Mouse (Mus musculus): ENCODE measurements around the gene Nkd1. TPM values are rescaled to one million over a fixed set of nuclear protein-coding genes. Genes with fewer than 3 reads are reported as not detected.

Gene Nkd1
- polyA plus RNA-seq, 1 experiment: 2.1 TPM

DNA sequence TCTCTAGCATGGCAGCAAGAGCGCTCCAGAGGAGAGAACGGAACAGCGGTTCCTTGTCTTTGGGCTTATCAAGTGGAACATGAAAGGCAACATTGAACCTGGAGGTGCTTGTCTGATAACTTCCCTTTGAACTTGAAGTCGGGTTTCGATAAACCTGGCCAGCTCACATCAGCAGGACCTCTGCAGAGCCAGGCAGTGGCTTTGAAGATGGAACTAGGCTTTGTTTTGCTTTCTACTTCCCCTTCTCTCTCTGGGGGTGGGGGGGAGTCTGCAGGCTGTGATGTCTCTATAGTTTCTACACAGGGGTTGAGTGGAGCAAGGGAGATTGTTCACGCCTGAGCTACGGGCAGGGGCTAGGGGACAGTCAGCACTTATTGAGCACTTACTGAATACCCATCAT is 59.6 kb downstream of the Nkd1 start:
- H3K27ac ChIP-seq (ENCODE audit: insufficient read depth, low read length): no peak overlapping the region
- no peaks in the 10 kb centered on the region for H3K4me1 ChIP-seq (ENCODE audit: control insufficient read depth, insufficient read depth, low read length)
- H3K9ac ChIP-seq (ENCODE audit: low read depth, poor library complexity, severe bottlenecking): no peak overlapping the region
- H3K9me3 ChIP-seq (replicated peaks; ENCODE audit: control insufficient read depth, insufficient read depth, low read length, poor library complexity, severe bottlenecking): no peaks in the 10 kb centered on the region
- no peak overlapping the region for H3K4me3 ChIP-seq (ENCODE audit: low read depth, low read length)
- no peak for TF ChIP-seq POLR2A (IDR thresholded peaks at IDR 0.05; ENCODE audit: insufficient read depth, low read length)
- TF ChIP-seq CTCF (IDR thresholded peaks at IDR 0.05; ENCODE audit: low read depth, low read length): no peak
- no peak for TF ChIP-seq EP300 (IDR thresholded peaks at IDR 0.05; ENCODE audit: insufficient read depth, low read depth, low read length)
- H3K27me3 ChIP-seq (ENCODE audit: control insufficient read depth, insufficient read depth, low read length, poor library complexity, severe bottlenecking): no peaks in the 10 kb centered on the region
- no peaks in the 10 kb centered on the region for H3K36me3 ChIP-seq (ENCODE audit: control insufficient read depth, insufficient read depth, low read length, poor library complexity, severe bottlenecking)

DNA sequence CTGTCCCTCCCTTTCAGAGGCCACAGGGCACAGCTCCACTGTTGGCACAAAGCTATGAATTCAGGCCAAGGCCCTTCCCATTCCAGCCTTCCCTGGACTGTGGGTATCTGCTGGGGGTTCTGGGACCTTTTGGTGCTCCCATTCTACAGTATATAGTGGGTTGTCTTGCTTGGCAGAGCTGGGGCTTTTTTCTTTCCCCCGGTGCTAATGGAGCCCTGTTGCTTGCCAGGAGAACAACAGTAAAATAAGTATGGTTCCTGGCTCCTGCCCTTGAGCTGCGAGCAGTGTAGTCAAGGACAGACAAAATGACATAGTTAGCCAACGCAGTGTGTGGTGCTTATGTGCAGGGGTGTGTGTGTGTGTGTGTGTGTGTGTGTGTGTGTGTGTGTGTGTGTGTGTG is 62.7 kb downstream of the Nkd1 start:
- no peaks in the 10 kb centered on the region for H3K9me3 ChIP-seq (replicated peaks; ENCODE audit: control insufficient read depth, insufficient read depth, low read length, poor library complexity, severe bottlenecking)
- H3K27ac ChIP-seq (ENCODE audit: insufficient read depth, low read length): no peak overlapping the region
- H3K9ac ChIP-seq (ENCODE audit: low read depth, poor library complexity, severe bottlenecking): no peak overlapping the region
- no peaks in the 10 kb centered on the region for H3K4me1 ChIP-seq (ENCODE audit: control insufficient read depth, insufficient read depth, low read length)
- TF ChIP-seq EP300 (IDR thresholded peaks at IDR 0.05; ENCODE audit: insufficient read depth, low read depth, low read length) (no peak), POLR2A (IDR thresholded peaks at IDR 0.05; ENCODE audit: insufficient read depth, low read length) (no peak), CTCF (IDR thresholded peaks at IDR 0.05; ENCODE audit: low read depth, low read length) (no peak)
- H3K4me3 ChIP-seq (ENCODE audit: low read depth, low read length): no peak overlapping the region
- no peaks in the 10 kb centered on the region for H3K36me3 ChIP-seq (ENCODE audit: control insufficient read depth, insufficient read depth, low read length, poor library complexity, severe bottlenecking)
- no peaks in the 10 kb centered on the region for H3K27me3 ChIP-seq (ENCODE audit: control insufficient read depth, insufficient read depth, low read length, poor library complexity, severe bottlenecking)

DNA sequence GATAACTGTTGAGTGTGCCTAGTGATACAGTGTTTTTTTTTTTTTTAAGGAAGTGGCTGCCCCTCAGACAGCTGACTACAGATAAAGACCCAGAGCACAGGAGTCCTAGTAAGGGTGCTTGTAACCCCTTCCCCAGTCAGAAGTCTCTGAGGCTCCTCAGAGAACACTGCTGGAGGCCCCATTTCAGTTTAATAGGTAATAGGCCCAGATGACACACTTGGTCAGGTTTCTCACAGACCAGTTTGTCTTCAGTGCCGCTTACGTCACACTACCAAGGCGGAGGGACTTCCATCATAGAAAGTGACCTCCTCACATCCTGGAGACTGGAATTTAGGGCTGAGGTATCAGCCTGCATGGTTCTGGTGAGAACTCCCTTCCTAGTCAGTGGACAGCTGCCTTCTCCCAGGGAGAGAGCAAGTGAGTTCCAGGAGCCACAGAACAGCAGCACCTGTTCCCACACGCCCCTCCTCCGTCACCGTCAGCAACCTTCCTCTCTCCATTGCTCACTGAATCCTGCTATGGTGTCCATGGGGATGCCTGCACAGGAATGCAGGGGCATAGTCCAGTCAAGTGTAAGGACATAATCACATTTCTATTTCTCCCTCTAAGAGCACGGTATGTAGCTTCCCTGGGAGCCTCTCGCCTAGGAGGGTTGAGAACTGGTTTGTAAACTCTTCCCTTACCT is 67.2 kb downstream of the Nkd1 start:
- Histone ChIP-seq H3K9me3 (replicated peaks; ENCODE audit: control insufficient read depth, insufficient read depth, low read length, poor library complexity, severe bottlenecking) (no peaks in the 10 kb centered on the region), H3K27me3 (ENCODE audit: control insufficient read depth, insufficient read depth, low read length, poor library complexity, severe bottlenecking) (no peaks in the 10 kb centered on the region), H3K9ac (ENCODE audit: low read depth, poor library complexity, severe bottlenecking) (no peak overlapping the region), H3K4me1 (ENCODE audit: control insufficient read depth, insufficient read depth, low read length) (no peaks in the 10 kb centered on the region), H3K4me3 (ENCODE audit: low read depth, low read length) (no peak overlapping the region), H3K36me3 (ENCODE audit: control insufficient read depth, insufficient read depth, low read length, poor library complexity, severe bottlenecking) (no peaks in the 10 kb centered on the region), H3K27ac (ENCODE audit: insufficient read depth, low read length) (no peak overlapping the region)
- no peak for TF ChIP-seq EP300 (IDR thresholded peaks at IDR 0.05; ENCODE audit: insufficient read depth, low read depth, low read length)
- TF ChIP-seq POLR2A (IDR thresholded peaks at IDR 0.05; ENCODE audit: insufficient read depth, low read length): no peak

DNA sequence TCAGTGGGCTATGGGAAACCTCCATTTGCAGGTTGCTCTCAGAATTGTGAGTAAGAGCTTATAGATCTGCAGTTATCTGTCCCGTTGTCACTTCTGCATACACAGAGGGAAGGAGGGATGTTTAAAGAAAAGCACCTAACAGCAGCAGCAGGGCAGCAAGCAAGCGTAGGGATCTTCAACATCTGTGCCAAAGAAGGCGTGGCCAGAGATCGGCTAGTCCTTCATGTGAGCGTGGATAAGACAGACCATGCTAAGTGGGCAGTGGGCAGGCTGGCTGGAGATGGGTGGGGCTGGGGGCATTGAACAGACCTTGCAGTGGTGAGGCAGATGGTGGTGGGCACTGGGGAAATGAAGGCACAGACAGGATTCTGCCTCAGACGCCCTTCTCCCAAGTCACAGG is 69.1 kb downstream of the Nkd1 start:
- Histone ChIP-seq H3K9ac (ENCODE audit: low read depth, poor library complexity, severe bottlenecking) (no peak overlapping the region), H3K36me3 (ENCODE audit: control insufficient read depth, insufficient read depth, low read length, poor library complexity, severe bottlenecking) (no peaks in the 10 kb centered on the region), H3K27ac (ENCODE audit: insufficient read depth, low read length) (no peak overlapping the region), H3K27me3 (ENCODE audit: control insufficient read depth, insufficient read depth, low read length, poor library complexity, severe bottlenecking) (no peaks in the 10 kb centered on the region), H3K4me1 (ENCODE audit: control insufficient read depth, insufficient read depth, low read length) (no peaks in the 10 kb centered on the region), H3K4me3 (ENCODE audit: low read depth, low read length) (no peak overlapping the region), H3K9me3 (replicated peaks; ENCODE audit: control insufficient read depth, insufficient read depth, low read length, poor library complexity, severe bottlenecking) (no peaks in the 10 kb centered on the region)
- TF ChIP-seq EP300 (IDR thresholded peaks at IDR 0.05; ENCODE audit: insufficient read depth, low read depth, low read length): no peak
- TF ChIP-seq POLR2A (IDR thresholded peaks at IDR 0.05; ENCODE audit: insufficient read depth, low read length): no peak
- TF ChIP-seq CTCF (IDR thresholded peaks at IDR 0.05; ENCODE audit: low read depth, low read length): no peak

DNA sequence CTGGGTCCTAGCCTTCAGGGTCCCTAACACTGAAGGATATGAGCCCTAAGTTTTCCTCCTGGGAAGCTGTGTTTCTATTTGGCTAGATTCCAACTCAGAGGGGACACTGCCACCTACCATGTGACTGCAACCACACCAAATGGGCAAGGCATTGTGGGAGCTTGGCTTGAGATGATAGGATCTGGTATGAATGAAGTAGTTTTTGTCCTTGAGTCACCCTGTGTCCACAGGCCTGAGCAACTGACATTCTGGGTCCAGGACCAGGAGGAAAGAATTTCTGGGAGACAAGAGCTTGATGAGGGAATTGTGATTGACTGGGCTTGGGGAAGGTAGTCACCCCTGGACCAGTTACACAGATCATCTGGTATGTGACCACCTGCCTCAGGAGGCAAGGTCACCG is 72.8 kb downstream of the Nkd1 start:
- no peak overlapping the region for H3K27ac ChIP-seq (ENCODE audit: insufficient read depth, low read length)
- no peak overlapping the region for H3K4me3 ChIP-seq (ENCODE audit: low read depth, low read length)
- H3K9me3 ChIP-seq (replicated peaks; ENCODE audit: control insufficient read depth, insufficient read depth, low read length, poor library complexity, severe bottlenecking): no peaks in the 10 kb centered on the region
- H3K36me3 ChIP-seq (ENCODE audit: control insufficient read depth, insufficient read depth, low read length, poor library complexity, severe bottlenecking): no peaks in the 10 kb centered on the region
- H3K9ac ChIP-seq (ENCODE audit: low read depth, poor library complexity, severe bottlenecking): no peak overlapping the region
- no peak for TF ChIP-seq EP300 (IDR thresholded peaks at IDR 0.05; ENCODE audit: insufficient read depth, low read depth, low read length)
- no peak for TF ChIP-seq POLR2A (IDR thresholded peaks at IDR 0.05; ENCODE audit: insufficient read depth, low read length)
- no peak for TF ChIP-seq CTCF (IDR thresholded peaks at IDR 0.05; ENCODE audit: low read depth, low read length)
- H3K27me3 ChIP-seq (ENCODE audit: control insufficient read depth, insufficient read depth, low read length, poor library complexity, severe bottlenecking): no peaks in the 10 kb centered on the region
- no peaks in the 10 kb centered on the region for H3K4me1 ChIP-seq (ENCODE audit: control insufficient read depth, insufficient read depth, low read length)

DNA sequence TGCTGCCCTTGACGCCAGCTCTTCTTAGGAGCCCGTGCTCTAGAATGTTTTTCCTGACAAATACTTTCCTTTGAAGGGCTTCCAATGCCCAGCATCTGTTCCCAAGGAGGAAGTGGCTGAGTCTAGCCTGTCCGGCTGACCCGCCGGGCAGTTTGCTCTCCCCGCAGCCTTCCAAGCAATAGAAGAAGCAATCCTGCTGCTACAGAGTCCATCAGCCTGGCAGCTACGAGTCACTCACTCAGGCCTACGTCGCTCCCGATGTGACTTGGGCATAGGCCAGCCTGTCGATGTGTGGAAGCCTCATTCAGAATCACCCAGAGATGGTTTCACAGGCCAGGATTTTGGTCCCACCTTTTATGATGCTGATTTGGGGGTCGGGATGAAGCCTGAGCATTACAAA is 74.9 kb downstream of the Nkd1 start:
- Histone ChIP-seq H3K4me3 (ENCODE audit: low read depth, low read length) (no peak overlapping the region), H3K9me3 (replicated peaks; ENCODE audit: control insufficient read depth, insufficient read depth, low read length, poor library complexity, severe bottlenecking) (no peaks in the 10 kb centered on the region)
- TF ChIP-seq CTCF (IDR thresholded peaks at IDR 0.05; ENCODE audit: low read depth, low read length) (no peak), POLR2A (IDR thresholded peaks at IDR 0.05; ENCODE audit: insufficient read depth, low read length) (no peak), EP300 (IDR thresholded peaks at IDR 0.05; ENCODE audit: insufficient read depth, low read depth, low read length) (no peak)

More for the DNA sequence above, 74.9 kb downstream of the Nkd1 start:
- no peak overlapping the region for H3K9ac ChIP-seq (ENCODE audit: low read depth, poor library complexity, severe bottlenecking)
- H3K36me3 ChIP-seq (ENCODE audit: control insufficient read depth, insufficient read depth, low read length, poor library complexity, severe bottlenecking): no peaks in the 10 kb centered on the region
- no peak overlapping the region for H3K27ac ChIP-seq (ENCODE audit: insufficient read depth, low read length)
- H3K27me3 ChIP-seq (ENCODE audit: control insufficient read depth, insufficient read depth, low read length, poor library complexity, severe bottlenecking): no peaks in the 10 kb centered on the region
- H3K4me1 ChIP-seq (ENCODE audit: control insufficient read depth, insufficient read depth, low read length): no peaks in the 10 kb centered on the region
